Mouse (Mus musculus) neutrophil, adult 5-6 weeks (primary cell): Measurements from ENCODE around the gene Olfr419. TPM values are rescaled to one million over a fixed set of nuclear protein-coding genes. Genes with fewer than 3 reads are reported as not detected.

Experiments
- ATAC-seq: fragments of 151-379, 151-347 bp; 2 replicates; pipeline ENCODE4 v1.8.0; 2017; ENCODE audit warnings: mild to moderate bottlenecking, moderate TSS enrichment; ENCODE audit not compliant: insufficient number of reproducible peaks, poor library complexity, low FRiP score, severe bottlenecking; ENCODE audit errors: extremely low read depth
- total RNA-seq: library from RNA; stranded (forward); fragments of 200-1000 nt; gene quantifications from 2 replicates; pipeline ENCODE4 v1.2.3, GENCODE M21; 2017

Gene Olfr419
- total RNA-seq: not detected in 2 replicates

DNA sequence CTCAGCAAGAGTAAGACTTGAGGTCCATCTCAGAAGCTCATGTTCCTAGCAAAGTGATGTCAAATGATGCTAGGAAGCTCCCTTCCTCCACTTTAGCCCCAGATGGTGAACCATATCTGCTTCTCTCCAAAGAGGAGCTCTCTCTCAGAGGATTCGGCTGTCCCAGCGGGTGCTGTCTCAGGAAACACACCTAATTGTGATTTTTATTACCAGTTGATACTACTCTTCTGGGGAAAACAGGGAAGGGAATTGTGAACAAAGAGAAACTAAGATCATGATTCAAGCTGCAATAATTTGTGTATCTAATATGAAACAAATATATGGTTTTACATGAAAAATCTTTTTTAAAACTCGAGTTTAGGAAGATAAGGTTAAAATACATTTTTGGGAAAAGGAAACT, at the start of gene Olfr419:
Gene Olfr419 (minus strand): TSS at position 101 of the 400 bp plus-strand sequence.
- ATAC-seq: no peak

- no peak for ATAC-seq
Measured at GRCm38 (mm10) chr1:174270643-174271042, 18.8 kb upstream of the Olfr419 start.

DNA sequence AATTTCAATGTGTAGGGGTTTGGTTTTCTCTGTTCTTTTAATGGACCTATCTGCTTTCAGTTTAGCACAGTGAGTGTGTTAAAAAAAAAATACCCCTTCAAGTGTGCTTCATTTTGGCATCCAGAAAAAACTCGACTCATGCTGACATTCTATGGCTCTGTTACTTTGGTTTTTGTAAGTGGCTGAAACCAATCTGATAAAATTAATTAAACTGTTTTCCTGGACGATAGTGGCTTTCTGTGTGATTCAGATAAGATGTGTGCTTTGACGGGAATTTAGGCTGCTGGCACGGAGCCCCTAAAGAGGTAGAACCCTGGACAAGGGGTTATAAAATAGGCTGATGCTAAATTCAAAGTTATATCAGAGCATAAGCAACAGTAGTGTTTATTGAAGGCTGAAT, 17.3 kb upstream of the Olfr419 start:
- ATAC-seq: no peak

- ATAC-seq: no peak
Measured at GRCm38 (mm10) chr1:174267816-174268215, 16.0 kb upstream of the Olfr419 start.

DNA sequence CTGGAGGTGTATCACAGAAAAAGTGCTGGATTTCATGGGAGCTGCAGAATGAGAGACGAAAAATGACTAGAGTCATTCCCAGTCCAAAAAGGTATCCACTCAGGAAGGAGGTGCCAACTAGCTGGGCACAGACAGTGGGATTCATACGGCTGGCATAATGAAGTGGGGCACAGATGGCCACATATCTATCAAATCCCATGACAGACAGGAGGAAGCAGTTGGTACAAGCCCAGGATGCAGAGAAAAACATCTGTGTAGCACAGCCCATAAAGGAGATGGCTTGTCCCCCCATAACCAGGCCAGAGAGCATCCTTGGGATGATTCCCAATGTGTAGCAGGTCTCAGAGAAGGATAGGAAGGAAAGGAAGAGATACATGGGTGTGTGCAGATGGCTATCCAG, 1.5 kb downstream of the Olfr419 start:
- ATAC-seq: no peak

- ATAC-seq: no peak
Measured at GRCm38 (mm10) chr1:174247170-174247569, 4.7 kb downstream of the Olfr419 start.

DNA sequence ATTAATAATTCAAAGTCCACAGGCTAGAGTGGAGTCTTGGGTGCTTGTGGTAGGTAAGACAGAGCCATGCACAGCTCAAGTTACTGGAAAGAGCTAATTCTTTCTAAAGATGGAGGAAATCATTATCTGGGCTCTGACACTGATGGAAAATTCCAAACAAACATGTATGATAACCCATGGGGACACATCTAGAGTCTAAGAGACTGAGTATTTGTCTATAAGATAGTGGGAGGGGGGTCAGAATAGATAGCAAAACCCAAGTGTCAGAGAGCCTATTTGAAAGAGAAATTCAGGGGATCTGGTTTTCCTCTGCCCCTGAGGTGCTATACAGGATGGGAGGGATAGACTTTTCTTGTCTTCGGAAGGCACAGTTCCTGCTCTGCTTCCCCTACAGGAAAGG, 5.8 kb downstream of the Olfr419 start:
- ATAC-seq: no peak

- no peak for ATAC-seq
Measured at GRCm38 (mm10) chr1:174244621-174245020, 7.2 kb downstream of the Olfr419 start.

GRCm38 (mm10) chr1:174239916-174240315, 11.9 kb downstream of the Olfr419 start:
- ATAC-seq: no peak

GRCm38 (mm10) chr1:174216528-174217204, 35.2 kb downstream of the Olfr419 start:
- no peak for ATAC-seq

GRCm38 (mm10) chr1:174215270-174216038, 36.4 kb downstream of the Olfr419 start:
- ATAC-seq: no peak

DNA sequence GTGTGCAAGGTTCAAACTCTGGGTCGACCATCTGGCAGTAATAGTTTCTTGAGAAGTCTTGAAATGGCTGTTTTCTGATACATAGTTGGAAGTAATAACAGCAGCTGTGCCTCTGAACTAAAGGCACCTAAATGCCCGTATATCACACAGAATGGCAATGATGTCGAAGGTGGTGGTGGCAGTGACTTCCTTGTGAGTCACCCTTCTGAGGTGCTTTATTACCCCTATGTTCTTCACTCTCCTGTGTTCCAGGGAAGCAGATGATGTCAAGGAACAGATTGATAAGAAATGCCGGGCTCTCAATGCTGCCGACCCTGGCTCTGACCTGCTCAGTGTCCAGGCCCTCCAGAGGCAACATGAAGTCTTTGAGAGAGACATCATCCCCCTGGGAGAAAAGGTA, 39.6 kb downstream of the Olfr419 start:
- no peak for ATAC-seq

- no peak for ATAC-seq
Measured at GRCm38 (mm10) chr1:174204699-174205098, 47.2 kb downstream of the Olfr419 start.

Other genes starting within 250 kb of the Olfr419 start
- 4.7 and 7.6 TPM in 2 replicates for gene Ifi205, start 220.3 kb downstream of the Olfr419 start, total RNA-seq
- gene Olfr433, start 211.4 kb downstream of the Olfr419 start, total RNA-seq: 0.35 and 0.37 TPM in 2 replicates
- not detected in 2 replicates for gene Olfr432, start 202.9 kb downstream of the Olfr419 start, total RNA-seq
- not detected in 2 replicates for gene Olfr430, start 185.5 kb downstream of the Olfr419 start, total RNA-seq
- gene Olfr429, start 167.7 kb downstream of the Olfr419 start, total RNA-seq: not detected in 2 replicates
- gene Olfr427, start 155.2 kb downstream of the Olfr419 start, total RNA-seq: 0.12 TPM in 1 of 2 replicates, not detected in the other
- not detected in 2 replicates for gene Olfr231, start 130.9 kb downstream of the Olfr419 start, total RNA-seq
- gene Olfr424, start 120.5 kb downstream of the Olfr419 start, total RNA-seq: not detected in 2 replicates
- gene Olfr420, start 96.4 kb downstream of the Olfr419 start, total RNA-seq: not detected in 2 replicates
- gene Spta1, start 79.3 kb downstream of the Olfr419 start, total RNA-seq: 5.7 and 5.9 TPM in 2 replicates
- not detected in 2 replicates for gene Mptx1, start 78.5 kb upstream of the Olfr419 start, total RNA-seq
- not detected in 2 replicates for gene Olfr417, start 113.1 kb upstream of the Olfr419 start, total RNA-seq
- gene Olfr248, start 139.0 kb upstream of the Olfr419 start, total RNA-seq: not detected in 2 replicates
- gene Olfr414, start 172.0 kb upstream of the Olfr419 start, total RNA-seq: not detected in 2 replicates
- gene Olfr220, start 190.0 kb upstream of the Olfr419 start, total RNA-seq: 0.23 TPM in 1 of 2 replicates, not detected in the other
- gene Fmn2, start 249.8 kb upstream of the Olfr419 start, total RNA-seq: 0.12 TPM in 1 of 2 replicates, not detected in the other